Mouse (Mus musculus) liver, postnatal 0 days (tissue): ENCODE data around the gene Gm20388. TPM values are rescaled to one million over a fixed set of nuclear protein-coding genes. Genes with fewer than 3 reads are reported as not detected.

Experiments used
- ATAC-seq: fragments of 200-750 bp; cut with Nextera tagmentation; 2 replicates; pipeline ENCODE4 v1.8.0; 2017; ENCODE audit warnings: mild to moderate bottlenecking, moderate library complexity
- DNase-seq: peaks from one replicate; pipeline ENCODE4 v3.0.0-alpha.2; 2016
- H3K27ac ChIP-seq: fragments of 300-500 bp; sonication (generic); 2 replicates; pipeline ENCODE4 v1.5.1; 2014; ENCODE audit warnings: antibody characterized with exemption, moderate library complexity, mild to moderate bottlenecking, low read depth
- H3K27me3 ChIP-seq: fragments of 300-500 bp; sonication (generic); 2 replicates; pipeline ENCODE4 v1.6.1; 2014; ENCODE audit warnings: low read length, control low read depth, mixed read lengths; ENCODE audit not compliant: insufficient read depth
- H3K36me3 ChIP-seq: fragments of 300-500 bp; sonication (generic); replicated peaks from 2 replicates; pipeline ENCODE4 v1.6.1; 2014; ENCODE audit warnings: mild to moderate bottlenecking, control low read depth, low read length, moderate library complexity, mixed read lengths; ENCODE audit not compliant: insufficient read depth
- H3K4me1 ChIP-seq: fragments of 300-500 bp; sonication (generic); 2 replicates; pipeline ENCODE4 v1.6.1; 2014; ENCODE audit warnings: antibody characterized with exemption, mild to moderate bottlenecking, control low read depth; ENCODE audit not compliant: insufficient read depth
- H3K4me2 ChIP-seq: fragments of 300-500 bp; sonication (generic); 2 replicates; pipeline ENCODE4 v1.6.1; 2014; ENCODE audit warnings: low read depth, mild to moderate bottlenecking, low read length, moderate library complexity, mixed read lengths
- H3K4me3 ChIP-seq: fragments of 300-500 bp; sonication (generic); 2 replicates; pipeline ENCODE4 v1.5.1; 2014; ENCODE audit warnings: low read depth, low read length
- H3K9ac ChIP-seq: fragments of 300-500 bp; sonication (generic); replicated peaks from 2 replicates; pipeline ENCODE4 v1.6.1; 2014; ENCODE audit warnings: mild to moderate bottlenecking, moderate library complexity
- H3K9me3 ChIP-seq: fragments of 300-500 bp; sonication (generic); 2 replicates; pipeline ENCODE4 v1.6.1; 2016; ENCODE audit warnings: mild to moderate bottlenecking, control low read depth, low read length, mixed read lengths
- CTCF ChIP-seq: sonication (generic); IDR thresholded peaks from 2 replicates; pipeline ENCODE4 v1.5.1; 2016; ENCODE audit warnings: antibody characterized with exemption, low read depth
- EP300 ChIP-seq: IDR thresholded peaks from 2 replicates; pipeline ENCODE4 v1.6.1; 2016; ENCODE audit warnings: antibody characterized with exemption, low read depth, mild to moderate bottlenecking
- WGBS: fragments of 180-500 bp; shearing (Covaris S2); extraction: QIAGEN DNeasy Blood & Tissue Kit; methylation state at CpG from one replicate; pipeline ENCODE4 v1.1.7; 2014; ENCODE audit not compliant: insufficient replicate concordance; 5-methylcytosine and 5-hydroxymethylcytosine counted together
- polyA plus RNA-seq: library from polyadenylated mRNA; unstranded; fragments of >200 nt; fragmentation: Nextera tagmentation; extraction: Ambion mirVana; gene quantifications from 2 replicates; pipeline ENCODE4 v1.2.1, GENCODE M21; 2015

Gm20388 gene
- polyA plus RNA-seq, 1 experiment from 2014 or later, result not detected

DNA sequence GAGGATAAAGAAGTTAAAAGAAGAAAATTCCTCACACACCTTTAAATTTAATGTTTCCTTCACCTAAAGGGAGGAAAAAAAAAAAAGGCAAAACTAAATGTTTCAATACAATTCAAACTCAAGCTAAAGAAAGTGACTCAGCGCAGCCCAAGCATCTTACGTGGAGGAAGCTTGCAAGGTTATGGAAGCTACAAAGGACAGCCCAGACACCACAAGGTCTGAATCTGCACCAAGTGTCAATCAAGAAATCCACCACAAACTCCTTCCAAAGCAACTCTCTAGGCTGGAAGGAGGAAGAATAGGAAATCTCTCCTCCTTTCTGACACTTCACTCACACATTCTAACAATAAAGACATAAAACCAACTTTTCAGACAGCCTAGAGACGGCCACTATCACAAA, 3068.8 kb downstream of the Gm20388 start:
- H3K4me2 ChIP-seq, result no peak overlapping the region
- no peak overlapping the region for H3K27ac ChIP-seq
- DNase-seq (no peak), ATAC-seq (no peak)
- H3K27me3 ChIP-seq, result no peaks in the 10 kb centered on the region
- H3K36me3 ChIP-seq, result no peaks in the 10 kb centered on the region
- H3K4me1 ChIP-seq, result peaks cover 24% of the 10 kb centered on the region
- whole genome bisulfite sequencing, result 66% methylated on average over 3 of the region's 3 CpGs
- no peaks in the 10 kb centered on the region for H3K9me3 ChIP-seq
- TF ChIP-seq EP300, result no peak
- TF ChIP-seq CTCF, result no peak
- H3K9ac ChIP-seq, result no peak overlapping the region
- no peak overlapping the region for H3K4me3 ChIP-seq

DNA sequence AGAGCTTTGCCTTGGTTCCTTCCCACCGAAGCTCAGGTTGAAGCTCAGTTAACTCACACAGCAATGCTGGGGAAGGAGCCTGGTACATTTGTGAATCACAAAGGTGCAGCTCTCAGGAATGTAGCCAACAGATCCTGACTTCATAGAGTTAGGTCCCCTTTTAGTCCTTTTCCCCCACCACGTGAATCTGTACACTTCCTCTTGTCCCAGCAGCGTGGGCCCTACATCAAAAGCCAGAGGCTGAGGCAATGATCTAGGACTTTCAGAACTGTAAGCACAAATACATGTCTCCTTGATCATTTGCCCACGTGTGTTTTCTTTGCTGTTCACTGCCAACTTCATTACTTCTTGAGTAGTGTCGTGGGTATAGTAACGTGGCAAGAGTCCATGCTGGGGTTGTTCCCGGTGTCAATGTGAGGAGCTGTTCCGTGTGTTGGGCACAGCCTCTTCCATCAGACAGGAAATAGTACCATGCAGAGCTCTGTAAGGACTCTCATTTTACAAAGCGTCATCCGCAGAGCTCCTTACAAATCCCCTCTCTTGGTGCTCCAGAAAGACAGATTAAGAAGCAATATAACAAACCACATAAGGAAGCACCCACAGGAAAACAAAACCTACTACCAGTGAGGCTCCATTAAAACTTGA, 3069.3 kb downstream of the Gm20388 start:
- Histone ChIP-seq H3K4me1 (peaks cover 29% of the 10 kb centered on the region), H3K9ac (no peak overlapping the region), H3K27me3 (no peaks in the 10 kb centered on the region), H3K36me3 (no peaks in the 10 kb centered on the region), H3K4me2 (no peak overlapping the region), H3K27ac (no peak overlapping the region; the same call in 1 of the 2 replicates), H3K4me3 (no peak overlapping the region), H3K9me3 (no peaks in the 10 kb centered on the region)
- DNase-seq, result no peak
- ATAC-seq, result no peak
- TF ChIP-seq CTCF (no peak), EP300 (no peak)
- WGBS, result 43% methylated on average over 10 of the region's 10 CpGs

DNA sequence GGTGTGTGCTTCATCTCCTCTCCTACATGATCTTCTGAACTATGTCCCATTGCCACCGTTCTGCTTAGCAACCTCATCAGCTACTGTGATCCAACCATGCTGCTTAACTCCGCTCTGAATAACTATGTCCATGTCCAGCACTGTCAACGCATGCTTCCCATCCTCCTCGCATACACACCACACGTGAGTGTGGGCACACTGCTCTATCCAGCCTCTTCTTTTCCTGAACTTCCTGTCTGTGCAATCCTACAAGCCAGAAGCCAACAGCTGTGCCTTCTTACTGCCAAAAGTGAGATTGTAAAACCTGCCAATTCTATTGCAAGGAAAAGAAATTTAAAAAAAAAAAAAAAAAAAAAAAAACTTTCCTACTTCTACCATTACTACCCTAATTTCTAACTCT, 3071.0 kb downstream of the Gm20388 start:
- Histone ChIP-seq H3K9me3 (no peaks in the 10 kb centered on the region), H3K4me3 (no peak overlapping the region), H3K36me3 (no peaks in the 10 kb centered on the region), H3K4me2 (no peak overlapping the region), H3K4me1 (peaks cover 45% of the 10 kb centered on the region), H3K27ac (no peak overlapping the region), H3K9ac (no peak overlapping the region), H3K27me3 (no peaks in the 10 kb centered on the region)
- 62% methylated on average over 5 of the region's 5 CpGs for WGBS
- no peak for TF ChIP-seq EP300
- no peak for TF ChIP-seq CTCF
- DNase-seq, result no peak
- ATAC-seq, result no peak

DNA sequence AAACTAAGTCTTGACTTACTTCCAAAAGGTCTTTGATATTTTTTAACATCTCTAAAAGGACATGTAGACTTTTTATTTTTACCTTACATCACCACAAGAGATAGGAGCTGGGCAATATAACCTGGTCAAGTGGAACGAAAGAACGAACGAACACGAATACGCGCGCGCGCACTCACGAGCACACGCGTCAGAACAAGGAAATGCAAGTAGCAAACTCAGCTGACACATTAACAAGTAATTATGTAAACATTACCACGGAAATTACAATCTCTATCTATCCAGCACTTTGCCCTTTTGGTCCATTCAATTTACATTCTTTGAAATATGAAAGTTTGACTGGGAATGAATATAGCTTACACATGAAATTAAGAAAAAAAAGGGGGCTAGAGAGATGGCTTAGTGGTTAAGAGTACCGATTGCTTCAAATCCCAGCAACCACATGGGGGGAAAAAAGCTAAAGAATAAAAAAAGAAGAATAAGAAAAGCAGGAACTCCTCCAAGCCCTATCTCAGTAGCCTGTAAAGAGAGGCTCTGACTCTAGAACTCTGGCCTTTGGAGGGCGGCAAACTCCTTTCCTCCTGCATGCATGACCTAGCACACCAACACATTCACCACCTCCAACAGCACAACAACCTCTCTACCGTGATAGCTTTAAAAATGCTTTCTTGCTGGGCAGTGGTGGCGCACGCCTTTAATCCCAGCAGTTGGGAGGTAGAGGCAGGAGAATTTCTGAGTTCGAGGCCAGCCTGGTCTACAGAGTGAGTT, 3072.7 kb downstream of the Gm20388 start:
- no peak for ATAC-seq
- peaks cover 51% of the 10 kb centered on the region for H3K4me1 ChIP-seq

DNA sequence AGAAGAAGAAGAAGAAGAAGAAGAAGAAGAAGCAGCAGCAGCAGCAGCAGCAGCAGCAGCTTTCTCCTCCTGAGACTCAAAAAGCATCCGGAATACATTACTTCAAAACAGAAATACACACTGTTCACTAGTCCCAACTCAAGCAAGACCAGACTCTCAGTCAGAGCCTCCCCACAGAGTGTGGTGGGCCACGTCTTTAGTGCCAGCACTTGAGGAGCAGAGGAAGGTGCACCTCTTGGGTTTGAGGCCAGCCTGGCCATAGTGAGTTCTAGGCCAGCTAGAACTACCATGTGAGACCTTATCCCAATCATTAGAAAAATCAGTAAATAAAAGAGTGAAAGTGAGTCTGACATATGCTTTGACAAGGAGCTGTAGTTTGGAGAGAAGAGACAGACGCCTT, 3073.5 kb downstream of the Gm20388 start:
- no peaks in the 10 kb centered on the region for H3K9me3 ChIP-seq
- no peak overlapping the region for H3K9ac ChIP-seq
- ATAC-seq (no peak), DNase-seq (no peak)
- no peak overlapping the region for H3K4me2 ChIP-seq
- no peak overlapping the region for H3K4me3 ChIP-seq
- H3K36me3 ChIP-seq, result no peaks in the 10 kb centered on the region
- H3K27me3 ChIP-seq, result no peaks in the 10 kb centered on the region
- peaks cover 49% of the 10 kb centered on the region for H3K4me1 ChIP-seq
- WGBS, result 74% methylated on average over 3 of the region's 3 CpGs
- no peak overlapping the region for H3K27ac ChIP-seq
- TF ChIP-seq EP300 (no peak), CTCF (no peak)

More for the DNA sequence above, 3072.7 kb downstream of the Gm20388 start:
- H3K9me3 ChIP-seq, result no peaks in the 10 kb centered on the region
- H3K27ac ChIP-seq, result no peak overlapping the region
- no peak overlapping the region for H3K4me3 ChIP-seq
- WGBS, result 77% methylated on average over 19 of the region's 19 CpGs
- no peaks in the 10 kb centered on the region for H3K36me3 ChIP-seq
- no peak overlapping the region for H3K9ac ChIP-seq
- H3K4me2 ChIP-seq, result no peak overlapping the region
- H3K27me3 ChIP-seq, result no peaks in the 10 kb centered on the region
- TF ChIP-seq EP300 (no peak), CTCF (peak; percentile 40)
- no peak for DNase-seq

DNA sequence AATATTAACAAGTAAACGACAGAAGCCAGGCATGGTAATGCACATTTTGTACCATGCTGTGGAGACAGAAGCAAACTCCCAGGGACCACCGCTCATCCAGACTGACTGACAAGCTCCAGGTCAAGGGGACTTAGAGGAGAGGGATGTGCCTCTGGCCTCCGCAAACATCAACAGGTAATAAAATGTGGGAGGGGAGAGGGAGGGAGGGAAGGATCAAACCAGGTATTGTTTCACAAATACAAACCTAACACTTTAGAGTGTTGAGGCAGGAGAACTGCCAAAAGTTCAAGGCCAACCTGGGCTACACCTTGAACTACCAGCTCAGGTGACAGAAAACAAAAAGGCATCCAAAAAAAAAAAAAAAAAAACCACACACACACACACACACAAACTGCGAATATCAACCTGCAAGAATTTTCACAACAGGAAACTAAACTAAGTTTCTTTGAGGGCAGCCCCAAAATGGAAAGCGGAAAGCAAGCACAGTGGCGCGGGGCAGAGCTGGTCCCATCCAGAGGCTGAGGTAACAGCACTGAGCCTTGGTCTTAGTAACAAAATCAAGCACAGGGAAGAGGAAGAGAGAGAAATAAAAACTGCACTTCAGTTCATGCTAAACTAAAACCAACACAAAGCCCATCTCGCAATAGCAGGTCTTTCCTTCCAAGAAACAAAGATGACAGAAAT, 3076.0 kb downstream of the Gm20388 start:
- ATAC-seq (no peak), DNase-seq (no peak)
- H3K9ac ChIP-seq, result no peak overlapping the region
- no peaks in the 10 kb centered on the region for H3K9me3 ChIP-seq
- no peak overlapping the region for H3K4me3 ChIP-seq
- WGBS, result 69% methylated on average over 8 of the region's 8 CpGs
- H3K27me3 ChIP-seq, result no peaks in the 10 kb centered on the region
- H3K4me2 ChIP-seq, result peak overlapping the region; percentile 29; the same call in 1 of the 2 replicates
- no peaks in the 10 kb centered on the region for H3K36me3 ChIP-seq
- TF ChIP-seq EP300 (no peak), CTCF (no peak)
- H3K4me1 ChIP-seq, result peaks cover 60% of the 10 kb centered on the region
- H3K27ac ChIP-seq, result 0 out of 2 replicates have a peak overlapping the region, but pooled peaks have one; percentile 34
